Mouse (Mus musculus): Measurements from ENCODE around the gene Fam166b.

Fam166b gene

DNA sequence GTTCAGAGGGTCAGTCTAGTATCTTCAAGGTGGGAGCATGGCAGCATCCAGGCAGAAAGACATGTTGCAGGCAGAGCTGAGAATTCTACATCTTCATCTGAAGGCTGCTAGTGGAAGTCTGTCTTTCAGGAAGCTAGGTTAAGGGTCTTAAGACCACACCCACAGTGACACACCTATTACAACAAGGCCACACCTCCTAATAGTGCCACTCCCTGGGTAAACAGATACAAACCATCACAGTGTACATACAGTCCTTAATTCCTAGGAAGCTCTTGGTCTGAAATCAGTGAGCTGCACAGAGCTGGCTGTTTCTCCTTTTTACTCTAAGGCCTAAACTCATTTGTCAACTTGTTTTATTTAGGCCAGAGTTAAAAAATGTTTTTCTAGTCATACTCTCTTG lies 42.0 kb downstream of the Fam166b start:
- in situ Hi-C loops (cut with MboI; ENCODE audit: unreplicated experiment in 2 of 2): no loop called here

- in situ Hi-C loops (cut with MboI; ENCODE audit: unreplicated experiment in 2 of 2): no loop called here
Observed at GRCm38 (mm10) chr4:43384541-43384940, 44.4 kb downstream of the Fam166b start.

GRCm38 (mm10) chr4:43384083-43384460 lies 44.9 kb downstream of the Fam166b start:
- in situ Hi-C loops (cut with MboI; ENCODE audit: unreplicated experiment in 2 of 2): no loop called here

DNA sequence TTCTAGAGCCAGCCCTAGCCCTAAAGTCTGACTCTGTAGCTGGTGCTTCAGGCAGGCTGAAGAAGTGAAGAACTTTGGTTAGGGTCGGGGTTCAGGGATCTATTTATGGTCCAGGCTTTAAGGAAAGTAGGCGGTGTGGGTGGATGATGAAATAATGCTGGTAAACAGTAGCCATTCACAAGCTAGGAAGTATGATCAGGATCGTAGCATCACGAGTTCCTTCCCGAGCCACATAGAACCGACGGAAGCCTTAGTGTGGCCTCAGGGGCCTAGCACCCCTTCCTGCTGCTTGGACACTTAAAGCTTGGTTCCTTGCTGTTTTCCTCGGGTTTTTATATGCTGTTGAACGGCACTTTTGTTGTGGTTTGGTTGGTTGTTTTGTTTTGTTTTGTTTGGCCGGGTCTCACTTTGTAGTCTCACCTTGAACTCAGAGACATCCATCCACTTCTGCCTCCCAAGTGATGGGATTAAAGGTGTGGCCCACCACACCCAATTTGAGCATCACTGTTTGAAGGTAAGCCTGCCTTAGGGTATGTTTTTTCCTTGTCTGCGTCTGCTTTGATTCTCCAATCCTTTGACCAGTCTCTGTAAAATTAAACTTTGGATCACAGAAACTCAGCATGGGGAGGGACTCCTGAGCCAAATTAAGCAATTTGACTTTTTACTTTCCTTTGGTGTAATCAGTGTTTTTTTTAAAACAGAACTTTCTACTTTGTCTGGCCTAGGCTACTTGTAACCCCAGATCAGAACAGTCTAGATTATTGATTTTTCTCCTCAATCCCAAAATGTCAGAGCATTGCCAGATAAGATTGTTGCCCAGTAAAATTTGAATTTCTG lies 45.5 kb downstream of the Fam166b start:
- in situ Hi-C loops (cut with MboI; ENCODE audit: unreplicated experiment in 2 of 2): no loop called here

GRCm38 (mm10) chr4:43382155-43383020 lies 46.5 kb downstream of the Fam166b start:
- in situ Hi-C loops (cut with MboI; ENCODE audit: unreplicated experiment in 2 of 2): no loop called here

- in situ Hi-C loops (cut with MboI; ENCODE audit: unreplicated experiment in 2 of 2): no loop called here
Observed at GRCm38 (mm10) chr4:43381408-43382154, 47.4 kb downstream of the Fam166b start, which contains the start of gene Rusc2. TSS of gene Rusc2 (plus strand) at chr4:43381979.

DNA sequence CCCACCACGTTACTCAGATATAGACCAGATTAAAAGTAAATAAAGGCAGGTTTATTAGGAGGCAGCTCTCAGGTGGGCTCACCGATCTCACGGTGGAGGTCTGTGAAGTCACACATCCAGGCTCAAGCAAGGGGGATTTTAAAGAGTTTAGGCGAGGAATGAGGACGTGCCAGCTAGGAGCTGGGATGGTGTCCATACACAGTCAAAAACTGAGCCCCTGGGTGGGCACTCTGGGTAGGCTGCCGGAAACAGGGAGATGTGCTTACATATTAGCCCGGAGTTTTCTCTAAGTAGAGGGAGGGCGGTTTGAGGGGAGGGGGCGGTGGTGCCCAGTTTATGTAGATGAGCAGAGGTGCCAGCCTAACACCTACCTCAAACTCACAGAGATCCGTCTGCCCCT lies 48.0 kb downstream of the Fam166b start:
- in situ Hi-C loops (cut with MboI; ENCODE audit: unreplicated experiment in 2 of 2): no loop called here

GRCm38 (mm10) chr4:43379601-43380000 lies 49.3 kb downstream of the Fam166b start:
- in situ Hi-C loops (cut with MboI; ENCODE audit: unreplicated experiment in 2 of 2): no loop called here

All from v-Abl transformed pro-B cells (cell line).